ENCODE assay signal across 8 mouse cellular contexts in the genomic region with DNA sequence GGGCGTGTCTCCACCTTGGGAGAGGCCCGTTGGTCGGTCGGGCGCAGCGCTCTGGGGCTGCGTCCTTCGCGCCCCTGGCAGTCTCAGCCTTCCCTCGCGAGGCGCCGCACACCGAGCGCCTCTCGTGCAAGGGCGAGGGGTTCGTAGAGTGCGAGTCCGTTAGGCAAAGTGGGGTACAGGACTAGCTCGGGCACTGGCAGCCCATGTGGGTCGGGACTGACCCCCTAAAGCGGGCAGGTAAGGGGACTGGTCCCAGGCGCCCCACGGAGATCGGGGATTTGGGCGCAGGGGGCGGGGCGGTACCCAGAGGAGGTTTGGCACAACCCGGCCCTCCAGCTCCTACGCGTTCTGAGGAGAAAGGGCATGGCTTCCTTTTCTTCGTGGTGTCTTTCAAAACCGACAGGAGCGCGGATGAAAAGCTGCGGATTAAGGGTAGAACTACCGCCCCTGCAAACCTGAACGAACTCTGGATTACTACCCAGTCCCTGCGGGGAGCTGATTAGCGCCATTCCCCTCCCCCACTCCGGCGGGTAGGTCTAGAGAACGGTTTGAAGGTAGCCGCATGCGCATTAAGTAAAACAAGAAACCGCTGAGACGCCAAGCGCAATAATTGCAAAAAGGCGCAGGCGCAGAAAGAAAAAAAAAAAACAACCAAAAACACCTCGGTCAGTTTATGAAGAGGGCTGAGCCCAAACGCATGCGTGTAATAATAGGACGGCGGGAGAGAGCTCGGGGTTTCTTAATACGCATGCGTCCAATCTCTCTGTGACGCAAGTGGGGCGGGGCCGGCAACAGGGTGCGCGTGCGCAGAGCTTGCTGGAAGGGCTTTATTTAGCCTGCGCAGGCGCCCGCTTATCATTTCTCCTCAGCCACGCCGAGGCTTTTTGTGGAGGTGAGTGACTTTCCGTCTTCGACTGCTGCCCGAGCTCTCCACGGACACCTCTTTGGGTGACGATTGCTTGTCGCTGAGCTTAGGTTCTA. TPM values are rescaled to one million over a fixed set of nuclear protein-coding genes. Genes with fewer than 3 reads are reported as not detected.
DNase-seq lines count a peak whose midpoint lies in the region; ATAC-seq and TF ChIP-seq lines count a peak whose summit lies in the region.

A gene (plus strand): TSS at position 80 of the 981 bp plus-strand sequence.

- H3K9ac ChIP-seq in lung, postnatal 0 days (replicated peaks; ENCODE audit: low read depth): peak within 1 kb of the TSS; percentile 94

- 0 out of 2 replicates have a peak, but pooled peaks have one; percentile 26 for TF ChIP-seq EP300 in lung, postnatal 0 days (IDR thresholded peaks at IDR 0.05)

- peak; percentile 87 for ATAC-seq in frontal cortex, adult (ENCODE audit: low TSS enrichment)
- ATAC-seq in lung, postnatal 0 days: peak; percentile 93

- under 1% methylated on average over 76 of the region's 76 CpGs for WGBS in hindbrain, embryonic 10.5 days
- WGBS in lung, postnatal 0 days: under 1% methylated on average over 76 of the region's 76 CpGs

- H3K9me3 ChIP-seq in hindbrain, embryonic 10.5 days: no peaks in the 10 kb centered on the region
- H3K9me3 ChIP-seq in lung, postnatal 0 days (ENCODE audit: low read length): no peaks in the 10 kb centered on the region

- peak within 1 kb of the TSS; percentile 100 for H3K27ac ChIP-seq in hindbrain, embryonic 10.5 days
- peak within 1 kb of the TSS; percentile 99 for H3K27ac ChIP-seq in lung, postnatal 0 days (ENCODE audit: low read length)

- H3K36me3 ChIP-seq in hindbrain, embryonic 10.5 days: peaks cover 38% of the 10 kb centered on the region
- H3K36me3 ChIP-seq in lung, postnatal 0 days (ENCODE audit: insufficient read depth, low read length): no peaks in the 10 kb centered on the region

- peaks cover 17% of the 10 kb centered on the region for H3K27me3 ChIP-seq in hindbrain, embryonic 10.5 days (ENCODE audit: insufficient read depth, poor library complexity, severe bottlenecking)
- H3K27me3 ChIP-seq in lung, postnatal 0 days (replicated peaks; ENCODE audit: insufficient read depth, low read length): no peaks in the 10 kb centered on the region

- DNase-seq in MN1 (ENCODE audit: low spot score): peak; percentile 100
- DNase-seq in cerebellum, adult 9-10 months: peak; percentile 100
- peak; percentile 99 for DNase-seq in hindbrain, embryonic 10.5 days (ENCODE audit: low spot score)
- DNase-seq in layer of hippocampus, adult 9-11 months: peak; percentile 99
- peak; percentile 99 for DNase-seq in lung, postnatal 0 days (ENCODE audit: low spot score)
- DNase-seq in ovary, postnatal 14 days (ENCODE audit: low spot score): peak; percentile 99
- DNase-seq in thymus, postnatal 14 days: peak; percentile 98

- TF ChIP-seq CTCF in lung, postnatal 0 days (IDR thresholded peaks at IDR 0.05): no peak

- H3K4me1 ChIP-seq in hindbrain, embryonic 10.5 days (replicated peaks): peaks cover 40% of the 10 kb centered on the region
- H3K4me1 ChIP-seq in lung, postnatal 0 days (ENCODE audit: insufficient read depth, low read depth, low read length): peaks cover 4% of the 10 kb centered on the region; the same call in 1 of the 2 replicates

- H3K4me3 ChIP-seq in hindbrain, embryonic 10.5 days: peak within 1 kb of the TSS; percentile 80
- peak within 1 kb of the TSS; percentile 70 for H3K4me3 ChIP-seq in lung, postnatal 0 days (ENCODE audit: low read depth, low read length)

- peak within 1 kb of the TSS; percentile 96 for H3K4me2 ChIP-seq in lung, postnatal 0 days (replicated peaks; ENCODE audit: low read depth, low read length)

RNA-seq across cellular contexts. Expression of the gene that starts here (rescaled TPM):
- polyA plus RNA-seq in hindbrain, embryonic 10.5 days (2016; fragmentation: Nextera tagmentation; extraction: Ambion mirVana): 502 and 622 TPM in 2 replicates
- polyA plus RNA-seq in lung, postnatal 0 days (2015; fragmentation: Nextera tagmentation; extraction: Ambion mirVana): 154 and 172 TPM in 2 replicates

Comparison
In these comparisons a context has a peak if more than half of its experiments do, and no peak if none do; other contexts are left out.
1. Peak in every context shown above with its lines: DNase-seq, ATAC-seq, H3K4me3 ChIP-seq and H3K27ac ChIP-seq.